Mouse (Mus musculus) MEL (cell line): Measurements from ENCODE around the gene Myh7. TPM values are rescaled to one million over a fixed set of nuclear protein-coding genes. Genes with fewer than 3 reads are reported as not detected.
A peak's percentile ranks its signal among the peaks of the same experiment; 100 is the strongest.

Experiments
- DNase-seq: peaks from one replicate; pipeline ENCODE4 v3.0.0; 2011; ENCODE audit warnings: low read depth, low spot score
- H3K27ac ChIP-seq: 2 replicates; pipeline ENCODE4 v1.5.1; 2012; ENCODE audit warnings: low read depth, mild to moderate bottlenecking, control low read depth, low read length, moderate library complexity; ENCODE audit not compliant: control insufficient read depth
- H3K27me3 ChIP-seq, 2 experiments: fragments of 150-350 bp in 1 of 2; sonication (generic) in 1 of 2; 2 replicates each; pipeline ENCODE4 v1.6.1; 2012; ENCODE audit warnings: low read length in 2 of 2, mild to moderate bottlenecking in 2 of 2, improper control_type of control experiment in 1 of 2, moderate library complexity in 1 of 2; ENCODE audit not compliant: insufficient read depth in 2 of 2, control insufficient read depth in 1 of 2
- H3K36me3 ChIP-seq, 2 experiments: 2 replicates each; pipeline ENCODE4 v1.6.1; 2012 to 2014; ENCODE audit warnings: low read length in 2 of 2, improper control_type of control experiment in 1 of 2, inconsistent platforms in 1 of 2, mild to moderate bottlenecking in 1 of 2; ENCODE audit not compliant: insufficient read depth in 2 of 2, control insufficient read depth in 1 of 2
- H3K4me1 ChIP-seq, 2 experiments: fragments of 150-350 bp in 1 of 2; sonication (generic) in 1 of 2; 2 replicates each; pipeline ENCODE4 v1.6.1; 2012; ENCODE audit warnings: low read length in 2 of 2, improper control_type of control experiment in 1 of 2, mild to moderate bottlenecking in 1 of 2; ENCODE audit not compliant: insufficient read depth in 2 of 2, control insufficient read depth in 1 of 2
- H3K4me3 ChIP-seq, 2 experiments: fragments of 150-350 bp in 1 of 2; sonication (generic) in 1 of 2; 2 replicates each; pipeline ENCODE4 v1.5.1; 2012; ENCODE audit warnings: low read depth in 2 of 2, low read length in 2 of 2, mild to moderate bottlenecking in 2 of 2, moderate library complexity in 2 of 2, control low read depth in 1 of 2, improper control_type of control experiment in 1 of 2; ENCODE audit not compliant: control insufficient read depth in 1 of 2, insufficient read depth in 1 of 2
- H3K79me2 ChIP-seq: 2 replicates; pipeline ENCODE4 v1.6.1; 2012; ENCODE audit warnings: mild to moderate bottlenecking, low read length, moderate library complexity; ENCODE audit not compliant: control insufficient read depth, poor library complexity, insufficient read depth
- H3K9ac ChIP-seq: 2 replicates; pipeline ENCODE4 v1.6.1; 2012; ENCODE audit warnings: low read depth, mild to moderate bottlenecking, control low read depth, low read length, moderate library complexity; ENCODE audit not compliant: control insufficient read depth, poor library complexity, severe bottlenecking
- H3K9me3 ChIP-seq: fragments of 150-350 bp; sonication (generic); replicated peaks from 2 replicates; pipeline ENCODE4 v1.6.1; 2012; ENCODE audit warnings: mild to moderate bottlenecking, low read length, improper control_type of control experiment, moderate library complexity; ENCODE audit not compliant: insufficient read depth
- CHD2 ChIP-seq: IDR thresholded peaks from 2 replicates; pipeline ENCODE4 v1.6.1; 2011; ENCODE audit warnings: low read length, improper control_type of control experiment
- CTCF ChIP-seq, 3 experiments: IDR thresholded peaks in 2 of 3; conservative IDR thresholded peaks in 1 of 3; 2 replicates each; pipeline ENCODE4 v1.5.1; 2011 to 2012; ENCODE audit warnings: low read length in 3 of 3, low read depth in 2 of 3, mild to moderate bottlenecking in 2 of 3, improper control_type of control experiment in 1 of 3, inconsistent platforms in 1 of 3, mixed read lengths in 1 of 3, moderate library complexity in 1 of 3; ENCODE audit not compliant: control insufficient read depth in 1 of 3, insufficient read depth in 1 of 3, poor library complexity in 1 of 3, severe bottlenecking in 1 of 3
- ETS1 ChIP-seq: IDR thresholded peaks from 2 replicates; pipeline ENCODE4 v1.6.1; 2012; ENCODE audit warnings: low read depth, mild to moderate bottlenecking, inconsistent platforms, low read length, improper control_type of control experiment, moderate library complexity
- GABPA ChIP-seq: IDR thresholded peaks from 2 replicates; pipeline ENCODE4 v1.6.1; 2012; ENCODE audit warnings: low read depth, mild to moderate bottlenecking, inconsistent platforms, low read length, improper control_type of control experiment, moderate library complexity
- GATA1 ChIP-seq: IDR thresholded peaks from 2 replicates; pipeline ENCODE4 v1.6.1; 2011; ENCODE audit warnings: low read depth, low read length, improper control_type of control experiment
- HCFC1 ChIP-seq: IDR thresholded peaks from 2 replicates; pipeline ENCODE4 v1.6.1; 2012; ENCODE audit warnings: low read depth, mild to moderate bottlenecking, inconsistent platforms, low read length, improper control_type of control experiment, moderate library complexity
- JUND ChIP-seq: IDR thresholded peaks from 2 replicates; pipeline ENCODE4 v1.6.1; 2011; ENCODE audit warnings: low read depth, mild to moderate bottlenecking, improper control_type of control experiment, low read length
- KAT2A ChIP-seq: conservative IDR thresholded peaks from 2 replicates; pipeline ENCODE4 v1.6.1; 2012; ENCODE audit warnings: low read depth, low read length, improper control_type of control experiment, inconsistent platforms
- MAFK ChIP-seq: IDR thresholded peaks from 2 replicates; pipeline ENCODE4 v1.6.1; 2011; ENCODE audit warnings: low read depth, mild to moderate bottlenecking, low read length, improper control_type of control experiment, borderline replicate concordance
- MAX ChIP-seq: IDR thresholded peaks from 2 replicates; pipeline ENCODE4 v1.6.1; 2011; ENCODE audit warnings: low read length, improper control_type of control experiment
- MAZ ChIP-seq: IDR thresholded peaks from 2 replicates; pipeline ENCODE4 v1.6.1; 2012; ENCODE audit warnings: low read depth, mild to moderate bottlenecking, inconsistent platforms, low read length, improper control_type of control experiment
- MEF2A ChIP-seq: IDR thresholded peaks from 2 replicates; pipeline ENCODE4 v1.6.1; 2014; ENCODE audit warnings: low read depth, mild to moderate bottlenecking, inconsistent platforms, low read length, improper control_type of control experiment; ENCODE audit not compliant: poor library complexity, insufficient replicate concordance, severe bottlenecking; ENCODE audit errors: extremely low read depth
- MXI1 ChIP-seq: IDR thresholded peaks from 2 replicates; pipeline ENCODE4 v1.6.1; 2011; ENCODE audit warnings: mild to moderate bottlenecking, low read depth, low read length, improper control_type of control experiment
- MYB ChIP-seq: IDR thresholded peaks from 2 replicates; pipeline ENCODE4 v1.6.1; 2011; ENCODE audit warnings: mild to moderate bottlenecking, low read depth, low read length, improper control_type of control experiment
- NELFE ChIP-seq: IDR thresholded peaks from 2 replicates; pipeline ENCODE4 v1.6.1; 2011; ENCODE audit warnings: low read depth, low read length, improper control_type of control experiment
- POLR2A ChIP-seq, 2 experiments: IDR thresholded peaks; 2 replicates each; pipeline ENCODE4 v1.6.1; 2011 to 2012; ENCODE audit warnings: low read length in 2 of 2, mild to moderate bottlenecking in 2 of 2, control low read depth in 1 of 2, improper control_type of control experiment in 1 of 2, low read depth in 1 of 2, moderate library complexity in 1 of 2; ENCODE audit not compliant: control insufficient read depth in 1 of 2, insufficient read depth in 1 of 2, poor library complexity in 1 of 2
- POLR2AphosphoS5 ChIP-seq: IDR thresholded peaks from 2 replicates; pipeline ENCODE4 v1.6.1; 2012; ENCODE audit warnings: low read depth, borderline replicate concordance, mild to moderate bottlenecking, inconsistent platforms, low read length, moderate library complexity, mixed read lengths
- RAD21 ChIP-seq: IDR thresholded peaks from 2 replicates; pipeline ENCODE4 v1.6.1; 2011; ENCODE audit warnings: mild to moderate bottlenecking, low read depth, low read length, improper control_type of control experiment
- SIN3A ChIP-seq: IDR thresholded peaks from 2 replicates; pipeline ENCODE4 v1.6.1; 2012; ENCODE audit warnings: low read length, improper control_type of control experiment, inconsistent platforms
- TBP ChIP-seq: IDR thresholded peaks from 2 replicates; pipeline ENCODE4 v1.8.0; 2011; ENCODE audit warnings: low read depth, low read length, improper control_type of control experiment
- TCF12 ChIP-seq: IDR thresholded peaks from 2 replicates; pipeline ENCODE4 v1.6.1; 2014; ENCODE audit warnings: low read depth, mild to moderate bottlenecking, inconsistent platforms, low read length, improper control_type of control experiment, moderate library complexity
- UBTF ChIP-seq: IDR thresholded peaks from 2 replicates; pipeline ENCODE4 v1.6.1; 2012; ENCODE audit warnings: low read depth, mild to moderate bottlenecking, inconsistent platforms, low read length, improper control_type of control experiment, moderate library complexity, borderline replicate concordance; ENCODE audit not compliant: insufficient read depth
- USF1 ChIP-seq: IDR thresholded peaks from 2 replicates; pipeline ENCODE4 v1.6.1; 2014; ENCODE audit warnings: low read depth, mild to moderate bottlenecking, inconsistent platforms, low read length, improper control_type of control experiment, moderate library complexity
- ZMIZ1 ChIP-seq: IDR thresholded peaks from 2 replicates; pipeline ENCODE4 v1.6.1; 2012; ENCODE audit warnings: low read depth, mild to moderate bottlenecking, inconsistent platforms, low read length, improper control_type of control experiment, moderate library complexity
- polyA plus RNA-seq, 2 experiments: library from polyadenylated mRNA; stranded (reverse) in 1 of 2; unstranded in 1 of 2; fragments of >175 nt in 1 of 2; fragments of >200 nt in 1 of 2; gene quantifications; 2 replicates each; pipeline versions ENCODE4 v1.2.1 to v1.2.4; 2012; ENCODE audit warnings: low replicate concordance in 2 of 2, low read depth in 1 of 2; ENCODE audit not compliant: insufficient read length in 2 of 2, insufficient read depth in 1 of 2, missing spikeins in 1 of 2
- total RNA-seq: library from RNA; depleted of rRNA; stranded (reverse); fragments of 300-350 nt; gene quantifications from 2 replicates; pipeline ENCODE4 v1.2.3, GENCODE M21; 2012; rRNA removed

Myh7 gene
- total and polyA plus RNA-seq, 3 experiments = not detected

DNA sequence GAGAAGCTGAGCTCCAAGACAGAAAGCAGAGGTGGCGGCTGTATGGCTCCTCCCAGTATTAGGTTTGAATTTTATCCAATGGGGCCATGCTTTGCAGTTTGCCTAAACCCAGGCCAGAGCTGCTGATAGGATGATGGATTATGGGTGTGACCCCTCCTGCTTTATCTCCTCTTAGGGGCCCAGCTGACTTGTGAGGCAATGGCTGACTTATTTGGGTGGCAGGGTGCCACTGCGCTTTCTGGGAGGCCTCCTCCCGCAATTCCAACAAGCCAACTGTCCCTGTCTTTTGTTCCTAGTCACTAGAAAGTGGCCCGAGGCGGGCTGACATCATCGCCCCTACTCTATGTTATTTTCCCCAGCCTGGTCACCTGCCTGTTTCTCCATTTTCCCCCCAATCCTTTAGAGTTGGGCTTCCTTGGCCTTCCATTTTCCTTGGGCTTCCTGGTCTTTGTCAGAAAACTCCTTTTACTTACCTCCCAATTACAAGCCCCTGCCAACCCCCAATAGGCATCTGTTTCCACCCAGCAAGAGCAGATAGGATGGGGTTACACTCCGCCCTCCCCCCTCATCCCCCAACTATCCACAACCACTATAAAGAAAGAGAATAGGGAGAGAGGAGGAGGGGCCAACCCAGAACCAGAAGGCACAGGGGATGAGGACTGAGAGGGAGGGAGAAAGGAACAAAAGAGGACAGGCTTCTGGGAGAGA is 69.6 kb downstream of the Myh7 start:
- H3K9me3 ChIP-seq = no peaks in the 10 kb centered on the region
- DNase-seq = peak; percentile 86
- no peak overlapping the region for H3K27ac ChIP-seq
- TF ChIP-seq MAZ = no peak
- TF ChIP-seq TCF12 = 0 out of 2 replicates have a peak, but pooled peaks have one; percentile 20
- no peak for TF ChIP-seq JUND
- no peak for TF ChIP-seq MAFK
- no peak for TF ChIP-seq POLR2AphosphoS5
- peak; percentile 69; the same call in 1 of the 2 replicates for TF ChIP-seq USF1
- TF ChIP-seq MAX = no peak
- no peak for TF ChIP-seq CHD2
- 0 out of 2 replicates have a peak, but pooled peaks have one; percentile 29 for TF ChIP-seq MXI1
- no peak for TF ChIP-seq MEF2A
- TF ChIP-seq KAT2A = no peak
- no peak for TF ChIP-seq ZMIZ1
- TF ChIP-seq ETS1 = peak; percentile 89
- 0 out of 2 replicates have a peak, but pooled peaks have one; percentile 27 for TF ChIP-seq TBP
- TF ChIP-seq MYB = no peak
- no peak for TF ChIP-seq GABPA
- TF ChIP-seq GATA1 = peak; percentile 71
- TF ChIP-seq UBTF = no peak
- peak; percentile 57 for TF ChIP-seq SIN3A
- TF ChIP-seq CTCF (IDR thresholded peaks at IDR 0.05 in 2 of 3, conservative IDR thresholded peaks at IDR 0.05 in 1 of 3; ENCODE audit: control insufficient read depth in 1 of 3, insufficient read depth in 1 of 3, low read depth in 2 of 3, low read length in 3 of 3, poor library complexity in 1 of 3, severe bottlenecking in 1 of 3) = no peak
- peak; percentile 55; the same call in 1 of the 2 replicates for TF ChIP-seq HCFC1
- TF ChIP-seq POLR2A (IDR thresholded peaks at IDR 0.05; ENCODE audit: control insufficient read depth in 1 of 2, insufficient read depth in 1 of 2, low read depth in 1 of 2, low read length in 2 of 2, poor library complexity in 1 of 2) = 0 out of 4 replicates have a peak, but pooled peaks of 1 of the 2 experiments have one; percentile 3
- no peak for TF ChIP-seq NELFE
- no peak for TF ChIP-seq RAD21
- TF ChIP-seq, all 39 proteins: peak for 9
- Histone ChIP-seq H3K4me1 (peaks cover 8 to 9% of the 10 kb centered on the region in 2 experiments), H3K4me3 (peak overlapping the region; percentile 45 to 66), H3K79me2 (no peaks in the 10 kb centered on the region), H3K36me3 (no peaks in the 10 kb centered on the region; a peak in 1 of 4 replicates), H3K27me3 (peaks cover 3 to 4% of the 10 kb centered on the region in 2 experiments), H3K9ac (peak overlapping the region; percentile 57)

Other genes starting within 250 kb of the Myh7 start
- 0.07 and 0.08 TPM in 2 replicates for gene Slc7a8, start 212.7 kb downstream of the Myh7 start, total RNA-seq
- gene Slc7a8, start 212.7 kb downstream of the Myh7 start, polyA plus RNA-seq = under 1 TPM in 1 of 2 experiments, not detected in 1; 0.29 TPM
- not detected in 2 replicates for gene Rnf212b, start 180.5 kb downstream of the Myh7 start, total RNA-seq
- gene Rnf212b, start 180.5 kb downstream of the Myh7 start, polyA plus RNA-seq = not detected
- gene Homez, start 123.7 kb downstream of the Myh7 start, total RNA-seq = 4.7 and 4.9 TPM in 2 replicates
- 1 to 10 TPM in 1 of 2 experiments, not detected in 1; 8.5 TPM for gene Homez, start 123.7 kb downstream of the Myh7 start, polyA plus RNA-seq
- gene Ppp1r3e, start 117.1 kb downstream of the Myh7 start, total RNA-seq = 0.56 and 0.73 TPM in 2 replicates
- 1 to 10 TPM in 1 of 2 experiments, not detected in 1; 1.2 TPM for gene Ppp1r3e, start 117.1 kb downstream of the Myh7 start, polyA plus RNA-seq
- 10.5 and 12.5 TPM in 2 replicates for gene Bcl2l2, start 111.2 kb downstream of the Myh7 start, total RNA-seq
- 10 to 100 TPM in 1 of 2 experiments, not detected in 1; 18.8 TPM for gene Bcl2l2, start 111.2 kb downstream of the Myh7 start, polyA plus RNA-seq
- 0.58 and 0.88 TPM in 2 replicates for gene Gm20521, start 111.2 kb downstream of the Myh7 start, total RNA-seq
- 1 to 10 TPM in 1 of 2 experiments, not detected in 1; 3.4 TPM for gene Gm20521, start 111.2 kb downstream of the Myh7 start, polyA plus RNA-seq
- gene Pabpn1, start 102.1 kb downstream of the Myh7 start, total RNA-seq = 82.3 and 85.8 TPM in 2 replicates
- gene Pabpn1, start 102.1 kb downstream of the Myh7 start, polyA plus RNA-seq = 100 to 1,000 TPM in 1 of 2 experiments, not detected in 1; 393 TPM
- 0.13 and 0.31 TPM in 2 replicates for gene Slc22a17, start 81.5 kb downstream of the Myh7 start, total RNA-seq
- gene Slc22a17, start 81.5 kb downstream of the Myh7 start, polyA plus RNA-seq = 1 to 10 TPM in 1 of 2 experiments, not detected in 1; 1.1 TPM
- gene Efs, start 68.5 kb downstream of the Myh7 start, total RNA-seq = not detected in 2 replicates
- not detected for gene Efs, start 68.5 kb downstream of the Myh7 start, polyA plus RNA-seq
- not detected in 2 replicates for gene Il25, start 61.9 kb downstream of the Myh7 start, total RNA-seq
- not detected for gene Il25, start 61.9 kb downstream of the Myh7 start, polyA plus RNA-seq
- not detected in 2 replicates for gene Cmtm5, start 58.4 kb downstream of the Myh7 start, total RNA-seq
- gene Cmtm5, start 58.4 kb downstream of the Myh7 start, polyA plus RNA-seq = not detected
- not detected in 2 replicates for gene Myh6, start 27.7 kb downstream of the Myh7 start, total RNA-seq
- gene Myh6, start 27.7 kb downstream of the Myh7 start, polyA plus RNA-seq = not detected
- gene Gm17428, start 17.7 kb downstream of the Myh7 start, total RNA-seq = not detected in 2 replicates
- gene Gm17428, start 17.7 kb downstream of the Myh7 start, polyA plus RNA-seq = not detected
- gene Ngdn, start 20.8 kb upstream of the Myh7 start, total RNA-seq = 138 and 148 TPM in 2 replicates
- 100 to 1,000 TPM in 1 of 2 experiments, not detected in 1; 140 TPM for gene Ngdn, start 20.8 kb upstream of the Myh7 start, polyA plus RNA-seq
- 0.42 TPM in 2 replicates for gene Zfhx2, start 97.7 kb upstream of the Myh7 start, total RNA-seq
- 1 to 10 TPM in 1 of 2 experiments, not detected in 1; 3.2 TPM for gene Zfhx2, start 97.7 kb upstream of the Myh7 start, polyA plus RNA-seq
- gene Thtpa, start 100.2 kb upstream of the Myh7 start, total RNA-seq = 8.7 and 9.0 TPM in 2 replicates
- gene Thtpa, start 100.2 kb upstream of the Myh7 start, polyA plus RNA-seq = 10 to 100 TPM in 1 of 2 experiments, not detected in 1; 13.2 TPM
- 12.5 and 12.6 TPM in 2 replicates for gene Ap1g2, start 112.0 kb upstream of the Myh7 start, total RNA-seq
- gene Ap1g2, start 112.0 kb upstream of the Myh7 start, polyA plus RNA-seq = 10 to 100 TPM in 1 of 2 experiments, not detected in 1; 47.9 TPM
- not detected in 2 replicates for gene Jph4, start 122.3 kb upstream of the Myh7 start, total RNA-seq
- gene Jph4, start 122.3 kb upstream of the Myh7 start, polyA plus RNA-seq = not detected
- not detected in 2 replicates for gene Dhrs2, start 227.4 kb upstream of the Myh7 start, total RNA-seq
- gene Dhrs2, start 227.4 kb upstream of the Myh7 start, polyA plus RNA-seq = not detected